Mouse (Mus musculus) layer of hippocampus, postnatal 25 days (tissue): ENCODE results near the gene Prkcq. TPM values are rescaled to one million over a fixed set of nuclear protein-coding genes. Genes with fewer than 3 reads are reported as not detected.

Source experiments
- DNase-seq, 2 experiments: peaks; one replicate each; pipeline ENCODE4 v3.0.0; 2022; ENCODE audit warnings: mixed read lengths in 2 of 2, low spot score in 1 of 2; ENCODE audit errors: extremely low spot score in 1 of 2
- total RNA-seq, 2 experiments: library from RNA; stranded (reverse); gene quantifications; 2 replicates each; pipeline ENCODE4 v1.2.3; 2021

The Prkcq gene
- total RNA-seq, 2 experiments from 2014 or later: 10.9 to 12.0 TPM

DNA sequence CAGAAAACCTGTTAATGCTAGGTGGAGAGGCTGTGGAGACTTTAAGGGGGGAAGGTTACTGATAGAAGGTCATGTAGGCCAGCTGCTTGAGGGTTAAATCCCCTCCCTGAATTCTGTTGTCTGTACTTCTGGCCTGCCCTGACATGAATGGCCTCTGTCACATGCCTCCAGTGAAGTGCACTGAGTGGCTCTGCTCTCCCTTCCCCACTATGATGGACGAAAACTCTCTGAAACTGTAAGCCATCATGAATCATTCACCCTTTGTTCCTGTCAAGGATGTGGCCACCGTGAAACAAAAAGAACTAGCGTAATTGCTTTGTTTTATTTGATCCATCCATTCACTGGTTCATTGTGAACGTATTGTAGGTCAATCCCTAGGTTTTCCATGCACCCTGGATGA, 44.5 kb downstream of the Prkcq start:
- no peak for DNase-seq

GRCm38 (mm10) chr2:11216847-11217246, 44.9 kb downstream of the Prkcq start:
- no peak for DNase-seq

- DNase-seq: no peak
These were observed 46.2 kb downstream of the Prkcq start for GRCm38 (mm10) chr2:11218122-11218521.

DNA sequence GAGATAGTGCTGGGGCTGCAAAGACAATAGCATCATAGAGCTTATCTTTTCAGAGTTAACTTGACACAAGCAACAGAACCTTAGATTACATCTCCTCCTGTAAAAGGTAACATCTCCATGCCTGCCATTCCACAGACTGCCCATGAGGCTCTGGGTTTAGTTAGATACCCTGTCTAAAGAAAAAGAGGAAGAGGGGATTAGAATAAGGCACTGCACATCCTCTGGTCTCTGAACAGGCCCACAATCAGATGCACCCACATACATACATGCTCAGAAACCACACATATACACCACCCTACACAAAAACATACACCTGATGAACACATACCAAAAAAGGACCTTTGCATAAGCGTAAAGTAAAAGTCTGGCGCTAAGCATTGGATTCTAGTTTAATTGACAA, 47.4 kb downstream of the Prkcq start:
- DNase-seq: no peak

DNA sequence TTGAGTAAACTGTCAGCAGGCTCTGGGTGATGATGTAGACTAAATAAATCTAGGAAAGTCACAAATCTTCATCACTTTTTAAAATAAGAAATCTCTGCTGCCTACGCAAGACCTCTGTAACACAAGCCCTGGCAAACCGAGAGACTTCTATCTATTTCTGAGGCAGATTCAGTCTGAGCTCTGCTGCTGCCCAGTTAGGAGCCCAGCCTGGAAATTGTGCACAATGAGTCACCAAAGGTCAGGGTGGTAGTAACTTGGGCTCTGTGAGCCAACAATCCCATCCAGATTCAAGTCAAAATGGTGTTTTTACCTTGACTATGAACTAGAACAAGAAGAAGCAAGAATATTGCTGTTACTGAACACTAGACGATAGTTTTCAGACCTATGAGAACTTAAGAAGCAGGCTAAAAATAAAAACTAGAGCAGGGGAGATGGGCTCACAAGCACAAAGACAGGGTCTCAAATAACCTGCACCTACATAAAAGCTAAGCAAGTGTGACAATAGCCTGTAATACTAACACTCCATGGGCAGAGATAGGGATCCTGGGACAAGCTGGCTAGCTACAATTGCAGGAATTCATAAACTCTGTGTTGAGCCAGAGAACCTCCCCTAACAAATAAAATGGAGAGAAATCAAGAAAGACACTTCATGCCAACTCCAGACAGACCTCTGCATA, 53.0 kb downstream of the Prkcq start:
- no peak for DNase-seq

GRCm38 (mm10) chr2:11225485-11225876, 53.6 kb downstream of the Prkcq start:
- no peak for DNase-seq

DNA sequence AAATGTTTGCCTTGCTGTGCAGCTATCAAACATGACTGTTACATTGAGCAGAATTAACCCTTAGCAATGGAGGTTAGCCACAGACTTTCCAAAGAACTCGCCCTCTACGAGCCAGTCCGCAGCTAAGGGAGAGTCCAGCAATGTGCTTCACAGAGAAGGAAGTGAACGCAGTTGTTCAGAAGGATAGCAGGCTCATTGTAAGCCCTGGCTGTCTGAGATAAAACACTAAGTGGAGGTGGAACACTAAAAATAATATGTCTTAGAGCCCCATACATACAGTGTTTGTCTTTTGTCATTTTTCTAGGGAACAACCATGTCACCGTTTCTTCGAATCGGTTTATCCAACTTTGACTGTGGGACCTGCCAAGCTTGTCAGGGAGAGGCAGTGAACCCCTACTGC, 54.6 kb downstream of the Prkcq start:
- DNase-seq: no peak

DNA sequence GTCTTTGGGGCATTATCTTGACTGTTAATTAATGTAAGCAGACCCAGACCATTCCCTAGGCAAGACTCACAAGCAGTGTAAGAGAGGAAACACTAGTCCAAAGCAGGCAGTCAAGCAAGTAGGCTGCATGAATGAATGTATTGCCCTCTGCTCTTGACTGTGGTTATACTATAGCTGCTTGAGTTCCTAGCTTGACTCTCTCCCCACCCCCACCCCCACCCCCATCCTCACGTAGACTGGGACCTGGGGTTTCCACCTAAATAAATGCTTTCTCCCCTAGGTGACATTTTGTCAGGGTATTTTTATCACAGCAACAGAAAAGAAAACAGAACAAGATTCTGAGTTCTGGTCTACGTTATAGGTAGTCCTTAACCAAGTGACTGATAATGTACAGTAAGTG, 57.2 kb downstream of the Prkcq start:
- no peak for DNase-seq

DNA sequence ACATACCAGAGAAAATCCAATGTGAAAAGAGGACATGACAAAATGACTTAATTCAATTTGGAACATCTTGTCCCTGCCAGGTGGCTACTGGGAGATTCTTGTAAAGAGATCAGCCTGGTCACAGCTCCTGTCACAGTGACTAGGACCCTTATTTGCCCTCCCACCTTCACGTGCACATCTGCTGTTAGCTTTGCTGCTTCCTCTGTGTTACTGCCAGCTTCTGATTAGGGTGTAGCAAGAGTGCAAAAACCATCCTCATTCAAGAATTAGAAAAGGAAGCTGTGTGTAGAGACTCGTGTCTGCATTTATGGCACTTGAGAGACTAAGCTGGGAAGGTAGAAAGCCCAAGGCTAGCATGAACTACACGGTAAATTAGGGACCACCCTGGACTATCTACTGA, 59.2 kb downstream of the Prkcq start:
- no peak for DNase-seq

GRCm38 (mm10) chr2:11231988-11232387, 60.1 kb downstream of the Prkcq start:
- no peak for DNase-seq

GRCm38 (mm10) chr2:11238254-11238653, 66.3 kb downstream of the Prkcq start:
- no peak for DNase-seq

- no peak for DNase-seq
These were observed 67.6 kb downstream of the Prkcq start for GRCm38 (mm10) chr2:11239523-11239922.

DNA sequence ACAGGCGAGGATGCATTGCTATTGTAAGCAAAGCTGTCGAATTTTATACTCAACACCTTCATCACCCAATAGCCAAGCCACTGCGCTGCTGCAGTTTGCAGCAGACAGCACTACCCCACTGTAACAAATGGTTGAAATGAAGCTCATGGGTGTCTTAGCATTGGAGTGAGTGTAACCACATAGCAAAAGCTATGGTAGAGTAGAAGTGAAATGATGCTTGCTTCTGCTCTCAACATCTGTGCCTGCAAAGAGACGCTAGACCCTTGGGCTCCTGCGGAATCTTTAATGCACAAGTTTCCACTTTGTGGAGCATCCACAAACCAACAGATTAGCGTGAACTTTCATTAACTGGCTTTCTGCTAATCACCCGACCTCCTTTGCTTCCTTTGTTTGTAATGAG, 74.0 kb downstream of the Prkcq start:
- no peak for DNase-seq

GRCm38 (mm10) chr2:11253945-11254344, 82.0 kb downstream of the Prkcq start:
- peak in 1 of 2 experiments; percentile 41 for DNase-seq

GRCm38 (mm10) chr2:11254446-11254845, 82.5 kb downstream of the Prkcq start:
- DNase-seq: no peak

DNA sequence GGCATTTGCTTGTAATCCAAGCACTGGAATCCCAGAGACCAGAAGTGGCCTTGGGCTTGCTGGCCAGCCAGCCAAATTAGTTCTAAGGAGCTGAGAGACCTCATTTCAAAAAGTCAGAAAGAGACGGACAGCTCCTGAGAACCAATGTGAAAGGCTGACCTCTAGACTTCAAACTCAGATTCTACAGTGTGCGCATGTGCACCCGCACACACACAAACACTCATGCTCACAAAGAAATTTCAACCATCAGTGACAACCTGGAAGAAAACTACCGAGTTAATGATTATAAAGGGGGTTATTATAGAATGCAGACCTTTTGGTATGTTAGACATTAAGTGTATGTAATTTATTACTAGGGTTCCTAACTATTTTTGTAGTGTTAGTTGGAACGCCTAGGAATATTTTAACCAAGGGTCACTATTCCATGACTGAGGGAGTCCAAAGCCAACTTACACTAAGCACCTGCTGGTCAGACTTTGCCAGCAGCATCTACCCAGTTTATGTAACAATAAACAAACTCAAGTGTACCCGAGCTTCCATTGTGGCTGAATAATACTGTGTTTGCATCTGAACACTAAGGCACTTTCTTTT, 85.4 kb downstream of the Prkcq start:
- no peak for DNase-seq

DNA sequence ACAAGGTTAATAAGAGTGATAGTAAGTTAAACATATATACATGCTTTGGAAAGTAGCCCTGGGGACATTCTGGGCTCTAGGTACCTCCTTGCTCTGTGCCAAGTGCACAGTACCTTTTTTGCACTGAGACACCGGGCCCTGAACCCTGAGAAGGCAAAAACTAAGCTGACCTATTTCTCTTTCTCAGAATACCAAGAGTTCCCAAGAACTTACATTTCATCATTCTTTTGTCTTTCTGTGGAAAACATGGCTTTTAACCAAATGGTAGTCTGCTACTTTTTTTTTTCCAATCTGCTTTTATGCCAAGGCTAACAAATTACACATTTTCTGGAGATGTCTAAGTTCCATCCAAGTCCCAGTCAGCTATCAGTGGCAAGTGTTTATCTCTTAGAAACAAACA, 86.3 kb downstream of the Prkcq start:
- DNase-seq: no peak

DNA sequence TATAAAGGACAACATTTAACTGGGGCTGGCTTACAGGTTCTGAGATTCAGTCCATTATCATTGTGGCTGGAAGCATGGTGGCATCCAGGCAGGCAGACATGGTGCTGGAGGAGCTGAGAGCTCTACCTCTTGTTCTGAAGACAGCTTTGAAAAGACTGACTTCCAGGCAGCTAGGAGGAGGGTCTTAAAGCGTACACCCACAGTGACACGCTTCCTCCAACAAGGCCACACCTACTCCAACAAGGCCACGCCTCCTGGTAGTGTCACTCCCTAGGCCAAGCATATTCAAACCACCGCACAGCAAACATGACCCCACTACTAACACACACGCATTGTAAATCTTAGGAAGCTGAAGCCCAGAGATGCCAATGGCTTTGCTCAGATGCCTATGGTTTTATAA, 87.5 kb downstream of the Prkcq start:
- no peak for DNase-seq

DNA sequence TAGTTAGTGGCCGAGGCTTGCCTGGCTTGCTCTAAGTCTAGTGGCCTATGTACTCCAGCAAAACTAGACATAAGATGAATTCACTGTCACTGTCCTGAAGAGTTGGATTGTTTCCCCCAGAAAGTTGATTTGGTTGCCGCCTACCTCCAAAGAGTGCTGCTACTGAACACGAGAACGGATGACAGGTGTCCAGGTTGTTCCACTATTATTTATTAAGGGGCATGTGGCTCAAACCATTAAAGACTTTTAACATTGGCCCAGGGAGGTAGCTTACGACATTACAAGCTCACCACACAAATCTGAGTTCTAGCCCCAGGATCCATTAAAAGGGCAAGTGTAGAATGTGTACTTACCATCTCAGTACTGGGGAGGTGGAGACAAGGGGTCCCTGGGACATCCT, 92.9 kb downstream of the Prkcq start:
- no peak for DNase-seq

GRCm38 (mm10) chr2:11265455-11265854, 93.5 kb downstream of the Prkcq start:
- no peak for DNase-seq

DNA sequence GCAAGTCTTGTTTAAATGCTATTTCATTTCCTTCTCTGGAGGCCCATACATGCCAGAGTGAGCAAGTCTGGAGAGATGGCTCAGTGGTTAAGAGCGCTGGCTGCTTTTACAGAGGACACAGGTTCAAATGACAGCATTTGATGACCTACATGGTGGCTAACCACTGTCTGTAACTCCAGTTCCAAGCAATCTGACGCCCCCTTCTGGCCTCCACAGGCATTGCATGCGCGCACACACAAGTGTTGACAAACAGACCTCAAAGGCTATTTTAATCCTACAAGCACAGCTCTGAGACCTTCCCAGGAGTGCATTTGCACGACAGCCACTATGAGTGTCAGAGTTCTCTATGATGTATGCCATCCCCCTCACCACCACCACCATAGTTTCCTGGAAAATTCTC, 94.4 kb downstream of the Prkcq start:
- DNase-seq: no peak

DNA sequence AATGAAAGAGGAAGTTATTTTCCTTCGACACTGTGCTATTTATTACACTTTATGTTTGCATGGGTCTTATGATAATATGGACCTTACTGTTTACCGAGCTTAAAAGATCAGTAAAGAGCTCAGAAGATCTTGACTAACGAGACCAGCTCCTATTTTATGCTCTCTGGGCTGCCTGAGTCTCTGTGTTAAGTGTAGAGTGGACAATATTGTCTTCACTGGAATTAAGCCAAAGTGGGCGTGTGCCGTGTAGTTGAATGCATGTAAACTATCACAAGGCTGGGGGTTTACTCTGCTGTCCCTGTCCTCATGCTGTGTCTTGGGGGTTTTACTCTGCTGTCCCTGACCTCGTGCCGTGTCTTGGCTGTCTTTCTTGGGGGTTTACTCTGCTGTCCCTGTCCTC, 107.1 kb downstream of the Prkcq start:
- no peak for DNase-seq

- no peak for DNase-seq
These were observed 108.3 kb downstream of the Prkcq start for GRCm38 (mm10) chr2:11280247-11280646.
